Mouse (Mus musculus) thymus, postnatal 25 days (tissue): ENCODE results near the gene Olfr1402.
A peak's percentile ranks its signal among the peaks of the same experiment; 100 is the strongest.

ENCODE experiments used
- DNase-seq: peaks from one replicate; pipeline ENCODE4 v3.0.0; 2022

The Olfr1402 gene

DNA sequence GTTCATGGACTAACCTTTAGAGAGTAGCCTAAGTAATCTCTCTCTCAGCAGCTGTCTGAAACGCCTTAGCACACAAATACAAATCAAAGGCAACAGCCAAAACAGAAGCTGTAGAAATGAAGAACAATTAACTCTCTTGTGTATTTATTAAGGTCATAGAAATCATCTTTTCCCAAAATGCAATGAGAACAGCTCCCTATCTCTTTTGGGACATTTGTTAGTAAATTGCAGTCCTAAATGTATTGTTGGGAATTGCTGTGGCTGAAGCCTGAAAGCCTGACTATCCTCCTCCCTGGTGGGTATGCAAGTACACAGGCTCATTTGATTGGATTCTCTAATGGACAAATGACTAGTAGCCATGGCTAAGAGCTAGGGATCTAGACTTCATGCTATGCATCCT lies at the start of gene Olfr1402:
TSS of gene Olfr1402 (minus strand) at position 101 of the 400 bp plus-strand sequence.
- DNase-seq, result no peak

DNA sequence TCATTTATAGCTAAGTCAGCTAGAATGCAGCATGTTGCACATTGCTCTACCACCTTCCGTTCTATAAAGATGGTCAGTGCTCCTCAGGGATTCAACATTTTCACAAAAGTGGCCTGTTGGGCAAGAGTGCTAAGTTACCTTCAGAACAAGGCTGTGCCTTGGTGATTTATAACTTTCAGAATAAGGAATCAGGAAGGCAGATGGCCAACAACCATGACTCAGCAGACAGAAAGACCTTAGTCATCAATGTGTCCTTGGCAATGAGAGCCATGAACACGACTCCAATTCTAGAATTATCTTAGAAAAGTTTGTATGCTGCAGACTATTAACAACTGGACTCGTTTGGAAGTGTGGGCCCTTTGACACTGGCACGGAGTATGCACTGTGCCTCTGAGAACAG lies 33.5 kb upstream of the Olfr1402 start:
- no peak for DNase-seq

GRCm38 (mm10) chr3:97438619-97439018 lies 16.8 kb upstream of the Olfr1402 start:
- DNase-seq, result no peak

GRCm38 (mm10) chr3:97394289-97394688 lies 27.5 kb downstream of the Olfr1402 start:
- DNase-seq, result peak; percentile 32

GRCm38 (mm10) chr3:97393079-97393478 lies 28.7 kb downstream of the Olfr1402 start:
- peak; percentile 16 for DNase-seq

DNA sequence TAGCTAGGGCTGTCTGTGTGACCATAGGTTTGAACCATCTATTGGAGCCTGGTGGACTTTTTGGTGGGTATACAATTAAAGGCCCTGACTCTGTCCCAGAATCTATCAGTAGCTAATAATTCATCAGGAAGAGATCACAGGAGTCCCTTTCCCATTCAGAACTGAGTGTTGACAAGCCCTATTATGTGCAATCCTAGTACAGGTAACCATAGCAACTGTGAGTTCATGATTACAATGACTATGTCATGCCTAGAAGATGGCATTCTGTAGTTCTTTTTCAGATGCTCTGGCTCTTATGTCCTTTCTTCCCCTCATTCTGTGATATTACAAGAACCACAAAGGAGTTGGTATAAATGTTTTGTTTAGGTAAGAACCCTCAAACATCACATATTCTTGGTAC lies 51.4 kb downstream of the Olfr1402 start:
- no peak for DNase-seq

- DNase-seq, result no peak
Observed at GRCm38 (mm10) chr3:97363418-97364098, 58.3 kb downstream of the Olfr1402 start.

DNA sequence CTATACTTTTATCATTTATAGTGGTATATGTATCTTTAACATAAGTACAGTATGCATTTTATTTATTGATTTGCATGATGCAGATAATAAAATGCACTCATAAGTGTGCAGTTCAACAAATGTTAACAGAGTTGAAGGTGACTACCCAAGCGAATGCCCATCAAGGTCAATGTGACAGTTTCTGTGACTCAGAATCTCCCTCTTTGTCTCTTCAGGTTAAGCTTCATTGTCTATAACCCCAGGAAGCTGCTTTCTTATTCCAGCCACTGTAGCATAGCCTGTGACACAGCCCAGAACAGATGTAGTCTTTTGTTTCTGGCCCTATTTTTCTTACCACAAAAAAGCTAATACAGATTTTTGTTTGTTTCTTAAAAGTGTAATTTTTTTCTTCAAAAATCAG lies 63.4 kb downstream of the Olfr1402 start:
- no peak for DNase-seq
